Mouse (Mus musculus): Measurements from ENCODE around the gene Padi1. TPM values are rescaled to one million over a fixed set of nuclear protein-coding genes. Genes with fewer than 3 reads are reported as not detected.

Gene Padi1
- total RNA-seq, 2 experiments from 2014 or later, result 0.09 TPM; not detected in 1

GRCm38 (mm10) chr4:140834327-140834934 is 11.1 kb downstream of the Padi1 start:
- DNase-seq (ENCODE audit: extremely low spot score in 1 of 2, low spot score in 2 of 2), result no peak
- no peak for TF ChIP-seq CTCF (IDR thresholded peaks at IDR 0.05)
- no peak overlapping the region for H3K27ac ChIP-seq
- H3K4me3 ChIP-seq, result no peak overlapping the region
- intact Hi-C loops (cut with DNase I), result no loop called here

- no peak for DNase-seq (ENCODE audit: extremely low spot score in 1 of 2, low spot score in 2 of 2)
- H3K4me3 ChIP-seq, result no peak overlapping the region
- no peak for TF ChIP-seq CTCF (IDR thresholded peaks at IDR 0.05)
- no peak overlapping the region for H3K27ac ChIP-seq
- intact Hi-C loops (cut with DNase I), result no loop called here
Observed at GRCm38 (mm10) chr4:140832821-140833220, 12.8 kb downstream of the Padi1 start.

- intact Hi-C loops (cut with DNase I), result no loop called here
- Histone ChIP-seq H3K27ac (no peak overlapping the region), H3K4me3 (no peak overlapping the region)
- DNase-seq (ENCODE audit: extremely low spot score in 1 of 2, low spot score in 2 of 2), result no peak
- no peak for TF ChIP-seq CTCF (IDR thresholded peaks at IDR 0.05)
Observed at GRCm38 (mm10) chr4:140831808-140832207, 13.8 kb downstream of the Padi1 start.

- DNase-seq (ENCODE audit: extremely low spot score in 1 of 2, low spot score in 2 of 2), result no peak
- no peak; the same call in 1 of the 2 replicates for TF ChIP-seq CTCF (IDR thresholded peaks at IDR 0.05)
- intact Hi-C loops (cut with DNase I), result no loop called here
- H3K4me3 ChIP-seq, result no peak overlapping the region
- H3K27ac ChIP-seq, result no peak overlapping the region
Observed at GRCm38 (mm10) chr4:140827237-140827636, 18.3 kb downstream of the Padi1 start.

- Histone ChIP-seq H3K27ac (no peak overlapping the region), H3K4me3 (no peak overlapping the region)
- no peak for DNase-seq (ENCODE audit: extremely low spot score in 1 of 2, low spot score in 2 of 2)
- intact Hi-C loops (cut with DNase I), result no loop called here
- TF ChIP-seq CTCF (IDR thresholded peaks at IDR 0.05), result no peak
Observed at GRCm38 (mm10) chr4:140825942-140826341, 19.6 kb downstream of the Padi1 start.

GRCm38 (mm10) chr4:140821988-140822387 is 23.6 kb downstream of the Padi1 start:
- Histone ChIP-seq H3K27ac (no peak overlapping the region), H3K4me3 (no peak overlapping the region)
- peak; percentile 51 to 52 for DNase-seq (ENCODE audit: extremely low spot score in 1 of 2, low spot score in 2 of 2)
- TF ChIP-seq CTCF (IDR thresholded peaks at IDR 0.05), result peak; percentile 67
- intact Hi-C loops (cut with DNase I), result loop anchor here (1.0 kb wide), 2 partner anchors 80 to 134 kb away; no protein-coding TSS in a partner anchor

GRCm38 (mm10) chr4:140817413-140817812 is 28.2 kb downstream of the Padi1 start:
- Histone ChIP-seq H3K27ac (no peak overlapping the region), H3K4me3 (no peak overlapping the region)
- intact Hi-C loops (cut with DNase I), result loop anchor here (5.0 kb wide), 1 partner anchor 50 kb away; no protein-coding TSS in a partner anchor
- no peak for TF ChIP-seq CTCF (IDR thresholded peaks at IDR 0.05)
- DNase-seq (ENCODE audit: extremely low spot score in 1 of 2, low spot score in 2 of 2), result no peak

- Histone ChIP-seq H3K4me3 (no peak overlapping the region), H3K27ac (no peak overlapping the region)
- intact Hi-C loops (cut with DNase I), result loop anchor here (5.0 kb wide), 1 partner anchor 49 kb away; no protein-coding TSS in a partner anchor
- no peak for TF ChIP-seq CTCF (IDR thresholded peaks at IDR 0.05)
- DNase-seq (ENCODE audit: extremely low spot score in 1 of 2, low spot score in 2 of 2), result no peak
Observed at GRCm38 (mm10) chr4:140815996-140816917, 29.3 kb downstream of the Padi1 start.

GRCm38 (mm10) chr4:140815496-140815895 is 30.1 kb downstream of the Padi1 start:
- intact Hi-C loops (cut with DNase I), result loop anchor here (5.0 kb wide), 1 partner anchor 48 kb away; no protein-coding TSS in a partner anchor
- no peak for DNase-seq (ENCODE audit: extremely low spot score in 1 of 2, low spot score in 2 of 2)
- no peak overlapping the region for H3K27ac ChIP-seq
- TF ChIP-seq CTCF (IDR thresholded peaks at IDR 0.05), result no peak
- H3K4me3 ChIP-seq, result no peak overlapping the region

- no peak overlapping the region for H3K27ac ChIP-seq
- peak; percentile 47 for TF ChIP-seq CTCF (IDR thresholded peaks at IDR 0.05)
- DNase-seq (ENCODE audit: extremely low spot score in 1 of 2, low spot score in 2 of 2), result no peak
- H3K4me3 ChIP-seq, result peak overlapping the region; percentile 18; the same call in 1 of the 2 replicates
- intact Hi-C loops (cut with DNase I), result loop anchor here (5.0 kb wide), 1 partner anchor 47 kb away; no protein-coding TSS in a partner anchor
Observed at GRCm38 (mm10) chr4:140814241-140815225, 31.0 kb downstream of the Padi1 start.

Data from left cerebral cortex, adult 2 months (tissue).